Mouse (Mus musculus) right cerebral cortex, postnatal 25 days (tissue): Measurements from ENCODE around the gene Tmem63c.

Experiments used
- DNase-seq: peaks from one replicate; pipeline ENCODE4 v3.0.0; 2022

The Tmem63c gene

DNA sequence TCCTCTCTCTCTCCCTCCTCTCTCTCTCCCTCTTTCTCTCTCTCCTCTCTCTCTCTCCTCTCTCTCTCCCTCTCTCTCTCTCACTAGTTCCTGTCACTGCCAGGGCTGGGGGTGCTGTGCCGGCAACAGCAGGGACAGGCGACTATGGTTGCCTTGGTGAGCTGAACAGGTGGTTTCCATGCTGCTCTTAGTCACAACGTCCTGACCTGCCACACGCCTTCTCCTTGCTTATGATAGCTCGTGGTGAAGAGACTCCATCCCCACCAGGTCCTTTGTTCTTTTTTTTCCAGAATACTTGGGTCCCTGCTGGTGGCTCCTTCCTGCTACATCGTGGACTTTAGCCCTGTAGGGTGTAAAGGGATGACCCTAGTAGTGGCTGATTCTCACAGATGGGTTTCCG, 18.9 kb upstream of the Tmem63c start:
- DNase-seq, result no peak

DNA sequence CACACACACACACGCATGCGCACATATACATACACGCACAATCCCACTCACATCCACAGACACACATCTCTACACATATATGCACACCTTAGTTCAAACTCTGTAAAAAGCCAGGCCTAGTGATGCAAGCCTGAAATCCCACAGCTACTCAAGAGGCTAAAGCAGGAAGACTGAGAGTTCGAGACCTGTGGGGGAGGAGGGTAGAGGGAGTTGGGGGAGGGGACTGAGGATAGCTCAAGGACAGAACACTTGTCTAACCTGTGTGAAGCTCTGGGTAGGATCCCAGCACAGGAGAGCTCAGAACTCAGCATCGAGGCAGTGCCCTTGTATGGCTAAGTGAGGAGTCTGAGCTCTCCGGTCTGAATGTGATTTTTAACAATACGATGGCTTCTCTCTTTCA, 18.3 kb upstream of the Tmem63c start:
- no peak for DNase-seq

DNA sequence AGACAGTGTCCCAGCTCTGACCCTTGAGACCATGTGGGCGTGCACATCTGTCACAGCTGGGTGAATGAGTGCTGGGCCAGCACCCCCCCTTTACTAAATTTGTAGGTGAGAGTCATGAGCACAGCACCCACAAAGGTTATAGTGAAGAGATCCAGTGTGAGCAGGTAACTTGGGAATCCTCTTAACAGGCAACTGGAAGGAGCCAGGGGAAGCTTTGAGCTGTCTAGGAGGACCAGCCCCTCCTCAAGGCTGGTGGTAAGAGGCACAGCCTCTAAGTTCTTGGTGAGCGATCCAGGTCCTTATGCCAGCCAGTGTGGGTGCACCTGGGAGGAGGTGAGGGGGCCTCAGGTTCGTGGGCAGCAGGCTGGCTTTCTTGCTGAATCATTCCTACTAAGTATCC, 17.5 kb upstream of the Tmem63c start:
- DNase-seq, result no peak

DNA sequence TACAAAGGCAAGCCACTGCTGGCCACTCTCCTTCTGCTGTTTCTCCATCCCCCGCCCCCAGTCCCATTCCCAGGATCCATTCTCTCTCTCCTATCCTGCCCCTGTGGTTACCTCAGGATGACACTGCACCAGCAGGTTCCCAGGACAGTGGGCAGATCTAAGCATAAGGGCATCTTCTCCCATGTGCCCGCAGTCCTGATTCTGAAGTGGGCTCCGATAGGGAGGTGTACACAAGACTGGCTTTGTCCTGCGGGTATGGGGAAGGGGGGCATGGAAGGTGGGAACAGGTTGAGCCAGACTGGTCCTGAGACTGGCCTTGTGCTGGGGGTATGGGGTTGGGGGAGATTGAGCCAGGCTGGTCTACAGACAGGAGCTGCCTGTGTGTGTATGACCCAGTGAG, 16.5 kb upstream of the Tmem63c start:
- DNase-seq, result no peak

DNA sequence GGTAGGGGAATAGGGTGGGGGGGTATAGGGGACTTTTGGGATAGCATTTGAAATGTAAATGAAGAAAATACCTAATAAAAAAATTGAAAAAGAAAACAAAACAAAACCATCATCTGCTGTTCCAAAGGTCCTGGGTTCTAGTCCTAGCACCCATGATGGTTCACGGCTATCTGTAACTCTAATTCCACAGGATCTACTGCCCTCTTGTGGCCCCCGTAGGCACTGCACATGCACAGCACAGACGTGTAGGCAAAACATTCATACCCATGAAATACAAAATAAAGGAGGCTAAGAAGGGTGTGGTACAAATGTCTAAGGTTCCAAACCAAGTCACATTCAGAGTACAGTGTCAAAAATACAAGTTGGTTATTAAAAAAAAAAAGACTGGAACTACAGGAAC, 4.1 kb upstream of the Tmem63c start:
- no peak for DNase-seq

DNA sequence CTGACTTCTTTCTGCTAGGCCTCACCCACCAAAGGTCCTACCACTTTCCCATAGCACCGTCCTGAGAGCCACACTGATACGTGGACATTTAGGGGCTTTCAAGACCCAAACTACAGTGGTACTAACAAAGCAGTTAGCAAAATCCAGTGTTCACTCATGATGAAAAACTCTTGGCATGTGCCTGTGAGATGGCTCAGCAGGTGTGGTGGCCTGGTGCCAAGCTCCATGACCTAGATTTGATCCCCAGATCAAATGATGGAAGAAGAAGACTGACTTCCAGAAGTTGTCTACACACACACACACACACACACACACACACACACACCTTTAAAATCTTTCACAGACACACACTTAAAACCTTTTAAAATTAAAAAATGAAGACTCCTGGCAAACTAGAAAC, 2.4 kb upstream of the Tmem63c start:
- DNase-seq, result no peak

DNA sequence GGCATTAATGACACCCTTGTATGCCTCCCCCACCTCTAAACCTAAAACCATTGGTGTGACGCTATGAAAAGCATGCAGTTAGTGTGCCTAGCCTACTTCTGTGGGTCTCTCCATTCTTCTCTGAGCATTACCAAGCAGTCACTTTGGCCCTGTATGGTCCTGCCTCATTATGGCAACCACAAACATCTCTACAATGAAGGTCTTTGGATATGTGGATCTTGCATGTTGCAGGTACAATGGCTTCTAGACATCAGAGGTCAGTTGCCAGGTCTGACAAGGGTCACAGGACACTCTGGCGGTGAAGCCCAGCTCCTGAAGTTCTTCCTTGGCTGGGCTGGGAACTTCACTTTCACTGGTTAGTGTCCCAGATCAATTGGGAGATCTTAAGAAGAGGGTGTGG, 866 bp downstream of the Tmem63c start:
- DNase-seq, result no peak

DNA sequence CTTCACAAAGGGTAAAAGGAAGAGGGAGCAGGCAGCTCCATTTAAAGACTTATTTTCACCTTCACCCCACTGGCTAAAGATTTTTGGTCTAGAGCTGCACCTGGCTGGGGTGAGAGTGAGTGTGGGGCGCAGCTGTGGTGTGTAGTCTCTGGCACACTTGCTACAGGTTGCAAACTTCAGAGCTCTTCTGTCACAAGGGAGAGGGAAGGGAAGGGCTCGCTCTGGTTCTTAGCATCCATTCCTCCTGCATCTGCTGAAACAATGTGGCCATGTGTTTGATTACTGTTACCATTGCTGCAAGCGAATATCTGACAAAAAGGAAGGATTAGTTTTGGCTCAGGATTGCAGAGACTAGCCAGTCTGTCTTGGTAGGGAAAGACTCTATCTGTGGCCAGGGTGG, 2.3 kb downstream of the Tmem63c start:
- no peak for DNase-seq

DNA sequence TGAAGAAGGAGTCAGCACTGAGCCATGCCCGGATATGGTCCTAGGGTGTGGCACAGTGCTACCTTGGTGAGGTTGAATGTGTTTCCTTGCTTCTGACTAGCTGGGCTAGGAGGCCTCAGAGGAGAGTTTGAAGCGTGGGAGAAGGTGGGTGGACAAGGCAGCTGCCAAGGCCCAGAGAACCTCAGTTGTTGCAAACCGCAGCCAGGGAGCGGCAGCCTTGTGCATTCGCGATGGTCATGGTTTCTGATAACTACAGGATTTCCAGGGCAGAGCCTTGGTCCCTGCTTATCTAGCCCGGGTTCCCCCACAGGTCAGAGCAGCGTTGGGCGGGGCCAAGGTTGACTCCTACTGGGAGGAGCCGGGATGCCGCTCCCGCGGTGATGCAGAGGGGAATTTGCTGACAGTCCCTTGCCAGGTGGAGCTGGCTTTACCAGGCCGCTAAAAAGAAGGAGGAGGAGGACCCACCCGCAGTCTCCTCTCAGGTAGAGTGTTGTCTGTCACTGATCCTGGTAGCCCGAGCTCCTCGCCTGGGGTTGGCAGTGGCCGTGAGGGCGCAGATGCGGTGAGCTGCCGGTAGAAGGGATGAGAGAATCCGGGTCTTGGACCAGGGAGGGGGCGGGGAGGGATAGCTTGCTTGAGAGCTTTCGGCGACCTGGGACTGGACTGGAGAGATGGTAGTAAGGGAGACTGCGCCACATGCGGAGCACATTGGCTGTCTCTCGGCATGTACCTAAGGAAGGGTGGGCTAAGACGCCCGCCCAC, 5.2 kb downstream of the Tmem63c start:
- peak; percentile 74 for DNase-seq

DNA sequence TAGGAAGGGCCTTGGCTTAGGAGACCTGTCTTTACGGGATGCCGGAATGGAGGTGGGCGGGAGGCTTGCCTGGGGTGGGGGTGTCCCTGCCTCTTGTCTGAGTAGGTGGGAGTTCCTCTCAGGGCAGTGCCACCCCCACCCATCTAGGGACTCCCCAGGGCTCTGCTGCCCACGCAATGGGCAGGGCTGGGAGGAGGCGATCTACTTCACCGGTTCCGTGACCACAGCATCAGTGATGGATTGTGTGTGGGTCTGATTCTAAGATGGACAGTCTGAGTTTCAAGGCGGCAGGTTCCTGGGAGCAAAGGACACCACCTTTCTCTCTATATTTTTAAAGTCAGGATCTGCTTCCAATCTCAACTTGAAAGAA, 5.7 kb downstream of the Tmem63c start:
- no peak for DNase-seq

DNA sequence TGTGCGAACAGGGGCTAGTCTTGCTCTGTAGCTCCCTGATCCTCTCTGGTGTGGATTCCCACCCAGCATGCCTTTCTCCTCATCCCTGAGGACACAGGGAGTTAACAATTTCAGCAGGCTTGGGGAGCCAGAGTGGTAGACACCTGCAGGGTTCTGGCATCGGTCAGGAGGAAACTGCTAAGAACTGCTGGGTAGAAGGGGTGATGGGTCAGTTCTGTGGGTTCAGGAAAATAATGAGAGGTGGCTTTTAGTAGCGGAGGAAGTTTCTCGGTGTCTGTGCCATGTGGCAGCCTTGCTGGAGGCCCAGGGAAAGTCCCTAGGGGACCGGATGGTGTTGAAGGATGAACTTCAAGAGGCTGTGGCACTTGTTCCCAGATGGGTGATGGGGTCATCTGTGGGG, 6.3 kb downstream of the Tmem63c start:
- DNase-seq, result no peak

DNA sequence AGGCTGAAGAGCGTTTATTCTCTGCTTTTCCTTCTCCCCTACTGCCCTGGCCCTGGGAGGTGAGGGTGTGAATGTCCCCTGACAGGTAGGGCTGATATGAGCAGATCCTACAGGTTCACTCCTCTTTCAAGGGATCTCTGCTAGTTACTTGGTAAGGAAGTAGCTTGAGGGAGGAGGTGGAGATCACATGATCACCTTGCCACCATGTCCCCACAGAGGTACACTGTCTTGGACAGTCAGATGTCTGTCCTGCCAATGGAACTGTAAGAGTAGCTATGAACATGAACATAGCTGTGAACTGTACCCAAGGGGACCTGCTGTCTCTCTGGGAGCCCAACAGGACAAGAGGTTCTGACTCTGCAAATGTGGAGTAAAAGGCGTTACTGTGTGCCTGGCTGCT, 6.9 kb downstream of the Tmem63c start:
- DNase-seq, result no peak

DNA sequence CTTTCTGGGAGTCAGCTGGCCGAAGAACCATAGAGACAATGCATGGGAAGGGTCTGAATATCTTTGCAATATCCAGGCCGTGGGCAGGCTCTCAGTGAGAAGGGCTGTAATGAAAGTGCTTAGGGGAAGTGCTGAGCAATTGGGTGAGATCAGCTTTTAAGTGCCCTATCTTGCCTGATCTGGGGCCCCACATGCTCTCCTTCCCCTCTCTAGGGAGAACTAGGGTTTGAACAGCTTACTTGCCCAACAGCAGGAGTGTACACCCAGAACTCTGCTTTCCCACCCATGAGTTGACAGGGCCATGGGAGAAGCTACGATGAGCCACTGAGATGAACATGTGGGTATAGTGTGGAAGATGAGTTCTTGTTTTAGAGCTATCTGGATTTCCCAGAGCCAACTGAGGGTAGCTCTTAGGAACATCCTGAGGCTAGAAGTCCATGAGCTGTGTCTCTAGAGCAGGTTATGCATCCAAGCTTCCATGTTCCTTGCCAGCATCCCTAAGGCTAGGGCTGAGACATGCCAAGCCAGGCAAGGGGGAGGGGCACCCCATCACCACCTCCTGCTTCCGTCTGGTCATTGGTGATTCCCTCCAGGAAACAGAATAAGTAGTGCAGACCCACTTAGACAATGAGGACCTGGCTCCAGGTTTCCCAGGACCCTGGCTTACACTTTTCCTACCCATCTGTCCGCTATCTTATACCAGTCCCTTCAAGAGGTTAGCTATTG, 8.3 kb downstream of the Tmem63c start:
- DNase-seq, result no peak

DNA sequence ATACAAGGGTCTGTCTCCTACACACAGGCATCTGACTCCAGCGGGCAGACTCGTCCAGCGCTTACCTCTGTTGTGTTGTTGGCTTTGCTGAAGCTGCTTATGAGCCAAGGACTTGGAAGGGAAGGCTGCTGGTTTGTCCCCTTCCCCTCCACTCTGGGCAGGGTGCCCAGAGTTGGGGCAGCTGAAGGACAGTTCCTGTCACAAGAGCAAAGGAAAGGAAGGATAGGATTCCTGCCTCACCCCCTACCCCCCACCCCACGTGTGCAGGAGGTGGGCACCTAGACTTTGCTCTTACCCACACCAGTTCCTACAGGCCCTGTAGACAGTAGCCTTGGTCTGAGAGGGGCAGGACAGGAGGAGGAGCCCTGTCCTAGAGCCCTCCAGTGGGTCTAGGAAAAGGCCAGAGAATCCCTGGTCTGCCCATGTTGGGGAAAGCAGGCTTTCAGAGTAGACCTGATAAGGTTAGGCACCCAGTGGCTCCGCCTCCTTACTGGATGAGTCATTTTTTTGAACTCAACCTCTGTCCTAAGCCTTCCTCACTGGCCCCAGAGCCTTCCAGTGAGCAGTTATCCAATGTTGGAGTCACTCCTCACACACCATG, 10.1 kb downstream of the Tmem63c start:
- DNase-seq, result peak; percentile 2

DNA sequence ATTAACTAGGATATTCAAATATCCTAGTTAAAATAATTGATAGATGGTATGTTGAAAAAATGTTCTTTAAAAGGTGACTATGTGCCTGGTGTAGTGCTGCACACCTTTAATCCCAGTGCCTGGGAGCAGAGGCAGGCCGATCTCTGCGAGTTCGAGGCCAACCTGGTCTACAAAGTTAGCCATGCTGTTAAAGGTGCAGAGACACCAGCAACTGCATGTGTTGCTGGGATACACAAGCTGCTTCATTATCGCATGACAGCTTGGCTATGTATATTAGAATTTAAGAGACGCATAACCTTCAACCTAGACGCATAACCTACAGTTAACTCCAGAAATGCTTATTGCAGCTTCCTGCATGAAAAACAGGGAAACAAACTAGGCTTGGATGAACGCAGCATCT, 15.5 kb downstream of the Tmem63c start:
- no peak for DNase-seq

DNA sequence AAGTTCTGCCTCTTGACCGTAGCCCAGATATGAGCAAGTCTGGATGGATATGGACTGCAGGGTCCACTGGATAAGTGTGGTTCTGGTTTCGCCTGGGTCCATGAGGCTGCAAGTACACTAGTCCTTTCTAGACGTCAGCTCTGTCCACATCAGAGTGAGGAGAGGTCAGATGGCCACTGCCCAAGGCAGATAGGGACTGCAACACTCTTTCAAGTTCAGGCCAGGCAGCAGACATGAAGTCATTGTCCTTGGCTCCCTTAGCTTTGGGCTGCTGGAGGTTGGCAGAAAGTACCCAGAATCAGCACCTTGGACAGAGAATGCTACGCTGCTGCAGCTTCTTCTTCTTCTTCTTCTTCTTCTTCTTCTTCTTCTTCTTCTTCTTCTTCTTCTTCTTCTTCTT, 19.0 kb downstream of the Tmem63c start:
- no peak for DNase-seq

DNA sequence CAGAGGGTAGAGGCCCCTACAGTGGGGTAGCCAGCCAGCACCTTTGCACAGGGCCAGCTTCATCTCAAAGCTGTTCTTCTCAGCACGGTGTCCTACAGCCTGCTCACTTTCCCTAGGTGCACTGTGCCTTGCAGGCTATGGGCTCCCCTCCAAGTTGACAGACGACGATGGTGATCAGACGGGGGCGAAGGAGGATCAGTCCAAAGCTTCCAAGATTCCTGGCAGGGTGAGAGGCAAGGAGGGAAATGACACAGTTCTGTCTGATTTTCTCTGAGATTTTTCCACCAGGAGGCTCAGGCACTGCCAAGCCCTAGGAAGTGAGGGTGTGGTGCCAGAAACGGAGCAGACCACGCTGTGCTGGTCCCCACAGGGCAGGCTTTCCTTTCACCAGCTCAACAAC, 19.7 kb downstream of the Tmem63c start:
- DNase-seq, result peak; percentile 73

DNA sequence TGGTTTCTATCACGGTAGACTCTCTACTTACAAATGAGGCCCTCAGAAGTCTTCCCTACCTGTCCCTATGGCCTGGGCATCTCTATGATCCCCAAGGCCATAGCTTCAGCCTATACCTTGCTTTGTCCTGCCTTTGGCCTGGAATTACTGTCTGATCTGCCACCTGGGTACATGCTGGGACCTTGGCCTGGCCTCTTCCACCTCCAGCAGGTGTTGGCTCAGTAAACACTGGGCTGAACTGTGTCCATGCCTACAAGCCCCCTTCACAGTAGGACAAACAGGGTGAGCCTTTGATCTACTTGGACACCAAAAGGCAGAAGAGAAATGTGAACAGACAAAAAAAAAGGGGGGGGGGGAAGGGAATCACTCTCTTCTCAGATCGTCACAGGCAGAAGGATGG, 21.3 kb downstream of the Tmem63c start:
- DNase-seq, result no peak

DNA sequence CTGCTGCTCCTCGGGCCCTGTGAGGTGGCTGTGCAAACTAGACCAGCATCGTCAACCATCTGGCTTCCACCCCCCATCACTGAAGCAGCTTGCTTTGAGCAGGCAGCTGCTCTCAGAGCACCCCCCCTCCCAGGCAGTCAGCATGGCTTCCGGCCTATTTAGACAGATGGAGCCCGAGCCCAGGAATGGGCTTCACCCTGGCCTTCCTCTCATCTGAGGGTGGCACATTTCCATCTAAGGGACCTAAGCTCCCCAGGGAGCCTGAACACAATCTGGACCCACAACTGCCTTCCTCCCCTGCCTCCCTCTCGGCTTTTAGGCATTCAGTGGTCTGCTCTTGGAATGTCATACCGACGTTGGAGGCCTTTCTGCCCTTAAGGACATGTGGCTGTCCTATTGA, 22.1 kb downstream of the Tmem63c start:
- DNase-seq, result peak; percentile 53

DNA sequence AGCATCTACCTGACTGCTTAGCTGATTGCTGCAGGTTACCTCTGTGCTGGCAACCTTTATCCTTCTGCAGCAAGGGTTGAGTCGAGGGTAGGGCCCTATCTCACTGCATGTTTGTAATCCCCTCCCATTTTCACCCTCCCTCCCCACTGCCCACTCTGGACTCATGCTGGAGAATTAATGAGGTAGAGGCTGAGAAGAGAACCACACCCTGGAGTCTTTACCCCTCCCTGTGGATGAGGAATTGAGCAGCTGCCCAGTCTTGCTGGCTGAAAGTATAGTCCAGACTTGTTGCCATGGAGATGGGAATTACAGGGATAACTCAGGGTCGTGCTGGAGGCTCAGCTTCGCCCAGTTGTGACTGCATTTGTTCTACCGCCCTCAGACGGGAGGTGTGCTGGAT, 23.6 kb downstream of the Tmem63c start:
- DNase-seq, result peak; percentile 68

DNA sequence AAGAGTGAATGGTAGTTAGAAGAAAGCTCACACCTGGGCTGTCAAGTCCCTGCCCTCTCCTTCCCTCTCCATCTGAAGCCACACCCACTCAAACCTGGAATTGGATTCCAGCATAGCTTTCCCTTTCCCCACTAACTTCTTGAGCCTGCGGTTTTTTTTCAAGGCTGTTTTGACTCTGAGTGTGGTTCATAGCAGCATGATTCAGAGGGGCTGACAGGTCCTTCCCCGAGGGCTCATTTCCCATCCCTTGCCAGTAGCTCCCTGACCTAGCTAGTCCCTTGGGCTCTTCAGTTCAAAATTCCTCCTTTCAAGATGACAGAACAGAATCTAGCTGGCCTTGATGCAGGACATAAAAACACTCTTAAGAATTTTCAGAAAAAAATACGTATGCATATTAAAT, 26.4 kb downstream of the Tmem63c start:
- DNase-seq, result no peak

DNA sequence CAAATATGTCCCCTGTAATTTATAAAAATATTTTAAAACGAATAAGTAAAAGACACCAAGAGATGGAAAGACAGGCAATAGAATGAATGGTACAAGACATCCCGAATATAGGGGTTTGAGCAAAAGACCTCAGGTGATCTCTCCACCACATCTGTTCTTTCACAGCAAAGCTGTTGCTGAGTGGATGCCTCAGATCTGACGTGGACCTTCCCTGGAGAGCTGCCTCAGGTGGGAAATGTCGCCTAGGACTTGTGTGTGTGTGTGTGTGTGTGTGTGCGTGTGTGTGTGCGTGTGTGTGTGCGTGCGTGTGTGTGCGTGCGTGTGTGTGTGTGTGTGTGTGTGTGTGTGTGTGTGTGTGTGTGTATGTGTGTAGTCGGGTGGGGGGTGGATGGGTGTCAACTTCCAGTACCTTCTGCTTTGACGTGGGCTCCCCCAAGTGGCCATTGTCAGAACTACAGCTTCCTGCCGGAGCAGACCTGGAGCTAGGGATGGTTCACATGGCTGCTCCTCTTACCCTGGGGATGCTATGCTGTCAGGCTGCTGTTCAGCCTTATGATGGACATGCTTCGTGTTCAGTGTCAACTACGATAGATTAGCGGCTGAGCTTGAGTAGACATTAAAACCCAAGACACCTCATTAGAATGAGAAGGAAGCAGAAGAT, 31.7 kb downstream of the Tmem63c start:
- DNase-seq, result peak; percentile 87

DNA sequence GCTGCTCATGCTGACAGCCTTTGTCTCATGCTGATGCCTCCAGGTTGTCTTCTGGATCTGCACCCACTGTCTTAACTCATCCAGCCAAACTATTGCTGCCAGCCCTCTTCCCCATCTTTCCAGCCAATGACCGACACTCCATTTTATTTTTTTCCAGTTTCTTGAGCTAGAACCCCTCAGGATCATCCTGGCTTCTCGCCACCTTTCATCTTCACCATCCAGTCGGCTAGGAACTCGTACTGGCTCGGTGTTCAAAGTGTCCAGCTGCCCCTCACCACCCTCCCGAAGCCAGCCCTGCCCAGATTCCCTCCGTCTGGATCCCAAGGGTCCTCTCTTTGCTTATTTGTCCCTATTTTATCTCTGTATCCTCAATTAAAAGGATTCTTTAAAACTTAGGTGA, 33.7 kb downstream of the Tmem63c start:
- no peak for DNase-seq

DNA sequence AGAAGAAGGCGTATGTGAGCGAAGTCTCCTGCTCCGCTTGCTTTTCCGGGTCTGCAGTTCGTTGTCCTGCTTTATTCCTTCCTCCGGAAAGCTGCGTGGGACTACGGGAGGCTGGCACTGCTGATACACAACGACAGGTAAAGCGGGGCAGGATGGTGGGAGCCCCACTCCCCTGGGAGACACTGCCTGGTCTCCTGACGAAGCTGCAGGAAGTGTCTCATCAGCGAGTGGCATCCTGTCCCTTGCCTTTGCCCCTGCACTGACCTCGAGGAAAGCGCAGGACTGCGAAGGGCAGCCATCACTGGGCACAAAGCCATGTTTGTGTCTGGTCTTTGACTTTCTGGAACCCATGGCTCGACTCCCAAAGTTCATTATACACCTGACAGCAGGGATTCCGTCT, 35.9 kb downstream of the Tmem63c start:
- no peak for DNase-seq
